Mouse (Mus musculus): Measurements from ENCODE around the gene Kcnma1.

- TF ChIP-seq CTCF (IDR thresholded peaks at IDR 0.05) = no peak
- TF ChIP-seq EP300 (IDR thresholded peaks at IDR 0.05) = no peak
Measured at GRCm38 (mm10) chr14:23719246-23719645, 295.0 kb downstream of the Kcnma1 start.

Data from lung, postnatal 0 days (tissue).